Mouse (Mus musculus): Measurements from ENCODE around the gene Dnajc27. TPM values are rescaled to one million over a fixed set of nuclear protein-coding genes. Genes with fewer than 3 reads are reported as not detected.

Gene Dnajc27
- polyA plus RNA-seq, 1 experiment from 2014 or later = 8.2 TPM

DNA sequence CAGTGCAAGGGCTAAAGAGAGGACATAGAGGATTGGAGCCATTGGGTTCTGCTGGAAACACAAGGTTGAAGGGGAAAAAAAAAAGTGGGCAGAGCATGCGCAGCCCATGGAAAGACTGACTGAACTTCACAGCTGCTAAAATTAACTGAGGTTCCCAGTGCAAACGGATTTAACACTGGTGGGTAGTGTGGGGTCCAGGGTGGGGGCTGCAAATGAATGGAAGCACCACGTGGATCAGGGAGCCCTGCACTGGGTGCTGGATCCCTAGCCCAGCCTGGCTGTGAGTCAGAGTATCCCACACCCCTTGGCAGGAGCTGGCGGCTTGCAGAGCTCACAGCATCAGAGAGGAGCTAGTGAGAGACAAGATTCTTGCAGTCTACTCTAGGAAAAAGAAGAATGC, 35.2 kb downstream of the Dnajc27 start:
- no peaks in the 10 kb centered on the region for H3K27me3 ChIP-seq (ENCODE audit: insufficient read depth, poor library complexity, severe bottlenecking)
- 0 out of 2 replicates have a peak, but pooled peaks cover 4% of the 10 kb centered on the region for H3K36me3 ChIP-seq
- H3K4me3 ChIP-seq = no peak overlapping the region
- no peak for DNase-seq (ENCODE audit: low spot score)
- peak overlapping the region; percentile 31; the same call in 1 of the 2 replicates for H3K27ac ChIP-seq
- 53% methylated on average over 4 of the region's 4 CpGs for WGBS
- H3K9me3 ChIP-seq = no peaks in the 10 kb centered on the region
- H3K4me1 ChIP-seq = peaks cover 19% of the 10 kb centered on the region

DNA sequence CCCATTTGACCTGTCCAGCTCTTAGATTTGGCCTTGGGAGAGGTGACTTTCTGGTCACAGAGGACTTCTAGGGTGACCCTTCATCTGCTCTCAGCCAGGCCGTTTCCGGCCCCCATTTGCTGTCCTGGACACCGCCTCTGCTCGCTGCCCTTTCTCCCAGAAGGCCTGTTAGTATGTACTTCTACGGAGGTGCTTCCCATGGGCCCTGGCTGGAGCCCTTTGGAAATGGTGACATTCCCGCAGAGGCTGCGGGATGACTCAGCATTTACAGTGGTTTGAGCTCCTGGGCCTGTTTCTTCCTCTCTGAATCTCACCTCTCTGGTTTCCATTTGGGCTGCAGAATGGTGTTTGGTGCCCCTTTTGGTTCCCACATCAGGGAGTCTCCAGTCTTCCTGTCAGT, 45.0 kb downstream of the Dnajc27 start:
- H3K36me3 ChIP-seq = no peaks in the 10 kb centered on the region
- WGBS = 64% methylated on average over 7 of the region's 7 CpGs
- no peak overlapping the region for H3K4me3 ChIP-seq
- no peak overlapping the region for H3K27ac ChIP-seq
- peaks cover 10% of the 10 kb centered on the region for H3K4me1 ChIP-seq
- H3K27me3 ChIP-seq (ENCODE audit: insufficient read depth, poor library complexity, severe bottlenecking) = no peaks in the 10 kb centered on the region
- no peak for DNase-seq (ENCODE audit: low spot score)
- peaks cover 5% of the 10 kb centered on the region; the same call in 1 of the 2 replicates for H3K9me3 ChIP-seq

DNA sequence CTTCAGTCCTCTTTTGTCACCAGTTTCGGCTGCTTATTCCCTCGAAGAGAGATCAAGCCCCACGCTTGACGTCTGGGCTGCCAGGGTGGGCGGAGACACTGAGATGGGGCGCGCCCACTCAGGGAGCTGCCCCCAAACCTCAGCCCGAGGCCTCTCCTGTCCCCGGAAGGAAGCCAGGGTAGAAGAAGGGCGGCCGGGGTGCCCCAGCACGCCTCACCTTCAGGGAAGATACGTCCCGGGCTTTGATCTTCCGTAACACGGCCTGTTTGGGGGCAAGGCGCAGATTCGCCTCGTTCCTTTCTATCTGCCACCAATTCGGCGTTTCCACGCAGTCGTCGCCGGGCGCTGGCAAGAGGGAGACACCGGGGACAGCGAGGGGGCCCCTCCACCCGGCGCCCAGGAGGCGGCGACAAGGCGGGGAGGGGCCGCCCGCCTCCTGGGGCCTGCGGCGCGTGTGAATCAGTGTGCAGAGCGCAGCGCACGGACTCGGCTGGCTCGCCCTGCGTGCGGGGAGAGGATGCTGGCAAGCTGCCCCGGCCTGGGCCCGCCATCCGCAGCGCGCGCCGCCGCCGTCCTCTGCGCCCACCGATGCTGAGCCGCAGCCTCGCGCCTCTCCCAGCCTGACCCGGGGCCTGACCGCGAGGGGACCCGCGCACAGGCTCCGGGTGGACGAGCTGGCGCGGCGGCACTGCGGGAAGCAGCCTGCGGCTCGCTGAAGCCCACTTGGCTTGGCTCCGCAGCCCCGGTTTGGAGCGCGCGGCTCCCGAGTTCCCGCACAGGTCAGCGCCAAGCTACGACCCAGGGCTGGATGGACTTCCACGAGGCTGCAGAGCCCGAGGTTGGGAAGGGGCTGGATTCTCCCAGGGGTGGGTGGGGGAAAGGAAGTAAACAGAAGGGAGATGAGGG, 50.8 kb downstream of the Dnajc27 start, which contains the start of gene Adcy3:
TSS of gene Adcy3 (plus strand) at position 163 of the 906 bp plus-strand sequence.
- WGBS = under 1% methylated on average over 83 of the region's 83 CpGs
- Histone ChIP-seq H3K4me1 (peaks cover 30% of the 10 kb centered on the region), H3K4me3 (peak within 1 kb of the TSS; percentile 84), H3K27ac (peak within 1 kb of the TSS; percentile 92), H3K9me3 (peaks cover 5% of the 10 kb centered on the region; the same call in 1 of the 2 replicates), H3K27me3 (ENCODE audit: insufficient read depth, poor library complexity, severe bottlenecking) (0 out of 2 replicates have a peak, but pooled peaks cover 6% of the 10 kb centered on the region), H3K36me3 (peaks cover 5% of the 10 kb centered on the region; the same call in 1 of the 2 replicates)
- no peak for DNase-seq (ENCODE audit: low spot score)

DNA sequence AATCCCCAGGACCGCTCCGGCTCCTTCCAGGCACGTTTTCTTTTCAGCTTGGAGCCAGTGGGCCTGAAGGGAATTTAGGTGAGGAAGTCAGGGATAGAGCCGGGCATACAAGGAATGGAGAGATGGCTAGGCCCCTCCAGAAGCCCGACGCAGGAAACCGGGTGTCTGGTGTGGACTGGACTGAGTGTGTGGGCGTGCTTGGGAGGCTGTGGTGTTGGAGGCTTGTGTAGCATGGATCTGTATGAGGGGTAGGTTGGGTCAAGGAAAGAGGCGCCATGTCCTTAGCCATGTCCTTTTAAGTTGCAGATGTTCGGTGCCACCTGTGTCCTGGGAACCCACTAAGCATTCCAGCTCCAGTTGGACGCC, 51.4 kb downstream of the Dnajc27 start:
- H3K4me1 ChIP-seq = peaks cover 29% of the 10 kb centered on the region
- H3K36me3 ChIP-seq = peaks cover 5% of the 10 kb centered on the region; the same call in 1 of the 2 replicates
- H3K9me3 ChIP-seq = peaks cover 5% of the 10 kb centered on the region; the same call in 1 of the 2 replicates
- peak overlapping the region; percentile 84 for H3K4me3 ChIP-seq
- WGBS = 22% methylated on average over 11 of the region's 11 CpGs
- peak overlapping the region; percentile 92 for H3K27ac ChIP-seq
- 0 out of 2 replicates have a peak, but pooled peaks cover 6% of the 10 kb centered on the region for H3K27me3 ChIP-seq (ENCODE audit: insufficient read depth, poor library complexity, severe bottlenecking)
- no peak for DNase-seq (ENCODE audit: low spot score)

DNA sequence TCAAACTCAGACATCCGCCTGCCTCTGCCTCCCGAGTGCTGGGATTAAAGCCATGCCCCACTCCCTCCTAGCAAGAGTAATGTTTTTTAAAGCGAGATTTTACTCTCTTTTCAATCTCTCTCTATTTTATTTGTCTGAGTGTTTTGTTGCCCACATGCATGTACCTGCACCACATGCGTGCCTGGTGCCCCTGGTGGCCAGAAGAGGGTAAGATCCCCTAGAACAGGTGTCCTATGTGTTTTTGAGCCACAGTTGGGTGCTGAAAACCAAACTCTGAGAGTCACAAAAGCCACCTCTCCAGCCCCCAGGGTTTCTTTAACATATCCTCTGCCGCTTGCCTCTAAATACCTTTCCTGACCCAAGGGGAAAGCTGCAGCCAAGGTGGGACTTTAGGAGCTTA, 60.8 kb downstream of the Dnajc27 start:
- Histone ChIP-seq H3K36me3 (no peaks in the 10 kb centered on the region), H3K27ac (no peak overlapping the region), H3K9me3 (no peaks in the 10 kb centered on the region), H3K27me3 (ENCODE audit: insufficient read depth, poor library complexity, severe bottlenecking) (no peaks in the 10 kb centered on the region), H3K4me1 (peaks cover 8% of the 10 kb centered on the region), H3K4me3 (no peak overlapping the region)
- DNase-seq (ENCODE audit: low spot score) = no peak
- WGBS = 83% methylated on average over 5 of the region's 5 CpGs

DNA sequence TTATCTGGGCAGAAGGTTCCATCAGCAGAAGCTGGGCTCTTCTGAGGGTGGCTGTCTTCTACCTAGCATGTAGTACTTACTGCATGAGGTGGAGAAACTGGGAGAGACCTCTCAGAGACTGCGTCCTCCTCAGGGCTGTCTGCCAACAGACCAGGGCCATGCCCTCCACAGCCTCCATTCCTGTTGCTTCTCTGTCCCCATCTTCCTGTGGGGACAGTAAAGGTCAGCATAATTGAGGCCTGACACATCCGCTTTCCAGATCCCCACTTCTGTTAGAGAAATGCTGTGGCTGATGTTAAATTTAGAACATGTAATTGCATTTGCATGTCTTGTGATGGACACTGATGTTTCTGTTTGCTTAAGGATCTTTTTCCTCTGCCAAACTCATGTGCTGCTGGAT, 68.6 kb downstream of the Dnajc27 start:
- H3K36me3 ChIP-seq = no peaks in the 10 kb centered on the region
- no peak for DNase-seq (ENCODE audit: low spot score)
- H3K27ac ChIP-seq = no peak overlapping the region
- H3K9me3 ChIP-seq = no peaks in the 10 kb centered on the region
- no peaks in the 10 kb centered on the region for H3K27me3 ChIP-seq (ENCODE audit: insufficient read depth, poor library complexity, severe bottlenecking)
- WGBS = 78% methylated on average over 2 of the region's 2 CpGs
- H3K4me1 ChIP-seq = peaks cover 8% of the 10 kb centered on the region
- no peak overlapping the region for H3K4me3 ChIP-seq

- Histone ChIP-seq H3K27me3 (ENCODE audit: insufficient read depth, poor library complexity, severe bottlenecking) (no peaks in the 10 kb centered on the region), H3K9me3 (no peaks in the 10 kb centered on the region), H3K36me3 (no peaks in the 10 kb centered on the region), H3K4me1 (peaks cover 8% of the 10 kb centered on the region), H3K27ac (no peak overlapping the region), H3K4me3 (no peak overlapping the region)
- WGBS = 92% methylated on average over 3 of the region's 3 CpGs
- no peak for DNase-seq (ENCODE audit: low spot score)
Measured at GRCm38 (mm10) chr12:4151969-4152368, 69.6 kb downstream of the Dnajc27 start.

GRCm38 (mm10) chr12:4157466-4157865, 75.1 kb downstream of the Dnajc27 start:
- DNase-seq (ENCODE audit: low spot score) = no peak
- WGBS = 52% methylated on average over 2 of the region's 2 CpGs
- H3K4me3 ChIP-seq = no peak overlapping the region
- no peaks in the 10 kb centered on the region for H3K36me3 ChIP-seq
- peaks cover 8% of the 10 kb centered on the region; the same call in 1 of the 2 replicates for H3K4me1 ChIP-seq
- H3K9me3 ChIP-seq = no peaks in the 10 kb centered on the region
- H3K27me3 ChIP-seq (ENCODE audit: insufficient read depth, poor library complexity, severe bottlenecking) = no peaks in the 10 kb centered on the region
- no peak overlapping the region for H3K27ac ChIP-seq

GRCm38 (mm10) chr12:4158179-4158578, 75.8 kb downstream of the Dnajc27 start:
- no peak overlapping the region for H3K27ac ChIP-seq
- H3K4me1 ChIP-seq = peaks cover 8% of the 10 kb centered on the region; the same call in 1 of the 2 replicates
- no peaks in the 10 kb centered on the region for H3K27me3 ChIP-seq (ENCODE audit: insufficient read depth, poor library complexity, severe bottlenecking)
- WGBS = 84% methylated on average over 3 of the region's 3 CpGs
- no peak for DNase-seq (ENCODE audit: low spot score)
- H3K4me3 ChIP-seq = no peak overlapping the region
- H3K36me3 ChIP-seq = no peaks in the 10 kb centered on the region
- H3K9me3 ChIP-seq = no peaks in the 10 kb centered on the region

DNA sequence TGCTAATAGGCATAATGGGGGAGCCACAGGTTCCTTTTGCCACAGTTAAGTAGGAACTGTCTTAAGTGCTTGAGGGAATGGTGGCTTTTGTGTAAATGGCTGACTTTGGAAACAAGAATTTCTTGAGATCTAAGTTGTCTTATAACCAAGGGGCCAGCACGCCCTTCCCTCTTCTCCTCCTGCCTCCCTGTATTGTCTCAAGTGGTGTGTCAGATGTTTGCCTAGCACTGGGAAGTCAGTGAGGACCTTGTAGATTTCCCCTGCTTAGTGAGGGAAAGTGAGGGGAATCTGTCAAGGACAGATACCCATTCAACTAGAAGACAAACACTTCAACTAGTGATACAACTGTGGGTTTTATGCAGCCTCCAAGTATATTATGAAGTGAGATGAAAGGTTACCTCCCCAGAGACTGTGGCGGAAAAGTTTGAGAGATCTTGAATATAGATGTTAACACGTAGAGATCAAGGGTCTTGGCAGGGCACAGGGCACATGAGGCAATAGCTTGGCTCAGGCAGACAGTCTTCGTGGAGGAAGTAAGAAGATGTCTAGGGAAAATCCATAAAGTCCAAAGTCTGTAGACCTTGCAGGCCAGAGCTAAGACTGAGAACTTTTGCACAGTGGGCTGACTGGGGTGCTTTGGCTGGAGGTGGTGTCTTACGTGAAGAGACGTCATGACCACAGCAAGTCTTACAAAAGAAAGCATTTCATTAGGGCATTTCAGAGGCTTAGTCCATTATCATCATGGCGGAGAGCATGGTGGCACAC, 76.7 kb downstream of the Dnajc27 start:
- DNase-seq (ENCODE audit: low spot score) = no peak
- Histone ChIP-seq H3K9me3 (no peaks in the 10 kb centered on the region), H3K36me3 (no peaks in the 10 kb centered on the region), H3K4me1 (peaks cover 8% of the 10 kb centered on the region; the same call in 1 of the 2 replicates), H3K27ac (no peak overlapping the region), H3K4me3 (no peak overlapping the region), H3K27me3 (ENCODE audit: insufficient read depth, poor library complexity, severe bottlenecking) (no peaks in the 10 kb centered on the region)
- WGBS = 90% methylated on average over 7 of the region's 7 CpGs
